Mouse (Mus musculus): ENCODE data around the gene Krt25. TPM values are rescaled to one million over a fixed set of nuclear protein-coding genes. Genes with fewer than 3 reads are reported as not detected.

Gene Krt25
- polyA plus RNA-seq, 1 experiment from 2014 or later = not detected

Other genes starting within 250 kb of the Krt25 start
- 0.17 and 0.22 TPM in 2 replicates for gene Tns4, start 233.6 kb downstream of the Krt25 start, polyA plus RNA-seq (2015; fragmentation: Nextera tagmentation; extraction: Ambion mirVana)
- 0.19 and 0.41 TPM in 2 replicates for gene Ccr7, start 167.9 kb downstream of the Krt25 start, polyA plus RNA-seq (2015; fragmentation: Nextera tagmentation; extraction: Ambion mirVana)
- gene Smarce1, start 91.9 kb downstream of the Krt25 start, polyA plus RNA-seq (2015; fragmentation: Nextera tagmentation; extraction: Ambion mirVana) = 260 and 277 TPM in 2 replicates
- gene Krt222, start 78.9 kb downstream of the Krt25 start, polyA plus RNA-seq (2015; fragmentation: Nextera tagmentation; extraction: Ambion mirVana) = 0.26 and 0.31 TPM in 2 replicates
- gene Krt24, start 37.7 kb downstream of the Krt25 start, polyA plus RNA-seq (2015; fragmentation: Nextera tagmentation; extraction: Ambion mirVana) = not detected in 2 replicates
- not detected in 2 replicates for gene Krt26, start 15.0 kb upstream of the Krt25 start, polyA plus RNA-seq (2015; fragmentation: Nextera tagmentation; extraction: Ambion mirVana)
- gene Krt27, start 28.2 kb upstream of the Krt25 start, polyA plus RNA-seq (2015; fragmentation: Nextera tagmentation; extraction: Ambion mirVana) = not detected in 2 replicates
- gene Krt28, start 52.0 kb upstream of the Krt25 start, polyA plus RNA-seq (2015; fragmentation: Nextera tagmentation; extraction: Ambion mirVana) = 0.12 and 0.35 TPM in 2 replicates
- 18.4 and 20.7 TPM in 2 replicates for gene Krt10, start 66.4 kb upstream of the Krt25 start, polyA plus RNA-seq (2015; fragmentation: Nextera tagmentation; extraction: Ambion mirVana)
- 0.09 TPM in 2 replicates for gene Krt12, start 99.3 kb upstream of the Krt25 start, polyA plus RNA-seq (2015; fragmentation: Nextera tagmentation; extraction: Ambion mirVana)
- 1.5 and 1.8 TPM in 2 replicates for gene Krt20, start 115.2 kb upstream of the Krt25 start, polyA plus RNA-seq (2015; fragmentation: Nextera tagmentation; extraction: Ambion mirVana)
- gene Krt23, start 170.2 kb upstream of the Krt25 start, polyA plus RNA-seq (2015; fragmentation: Nextera tagmentation; extraction: Ambion mirVana) = 22.2 and 22.3 TPM in 2 replicates
- 0.21 and 0.60 TPM in 2 replicates for gene Krt39, start 198.4 kb upstream of the Krt25 start, polyA plus RNA-seq (2015; fragmentation: Nextera tagmentation; extraction: Ambion mirVana)
- not detected in 2 replicates for gene Krt40, start 220.2 kb upstream of the Krt25 start, polyA plus RNA-seq (2015; fragmentation: Nextera tagmentation; extraction: Ambion mirVana)
- not detected in 2 replicates for gene Krtap3-3, start 227.9 kb upstream of the Krt25 start, polyA plus RNA-seq (2015; fragmentation: Nextera tagmentation; extraction: Ambion mirVana)
- gene Krtap3-2, start 233.9 kb upstream of the Krt25 start, polyA plus RNA-seq (2015; fragmentation: Nextera tagmentation; extraction: Ambion mirVana) = not detected in 2 replicates
- not detected in 2 replicates for gene Gm11939, start 236.5 kb upstream of the Krt25 start, polyA plus RNA-seq (2015; fragmentation: Nextera tagmentation; extraction: Ambion mirVana)
- not detected in 2 replicates for gene Krtap3-1, start 243.7 kb upstream of the Krt25 start, polyA plus RNA-seq (2015; fragmentation: Nextera tagmentation; extraction: Ambion mirVana)

Data from kidney, embryonic 16.5 days (tissue).